Mouse (Mus musculus) activated CD4-positive, CD25-positive, alpha-beta regulatory T cell, adult 4 months (primary cell): Measurements from ENCODE around the gene Hist1h4f. TPM values are rescaled to one million over a fixed set of nuclear protein-coding genes. Genes with fewer than 3 reads are reported as not detected.

Source experiments
- ATAC-seq: one replicate; pipeline ENCODE4 v1.8.0; 2017
- polyA plus RNA-seq, 2 experiments: library from polyadenylated mRNA; unstranded; fragments of 100-300 nt; shearing (Covaris generic); gene quantifications; one replicate each; pipeline ENCODE4 v1.2.1; 2017

Hist1h4f gene
- polyA plus RNA-seq, 2 experiments from 2014 or later = 2.8 TPM; not detected in 1

DNA sequence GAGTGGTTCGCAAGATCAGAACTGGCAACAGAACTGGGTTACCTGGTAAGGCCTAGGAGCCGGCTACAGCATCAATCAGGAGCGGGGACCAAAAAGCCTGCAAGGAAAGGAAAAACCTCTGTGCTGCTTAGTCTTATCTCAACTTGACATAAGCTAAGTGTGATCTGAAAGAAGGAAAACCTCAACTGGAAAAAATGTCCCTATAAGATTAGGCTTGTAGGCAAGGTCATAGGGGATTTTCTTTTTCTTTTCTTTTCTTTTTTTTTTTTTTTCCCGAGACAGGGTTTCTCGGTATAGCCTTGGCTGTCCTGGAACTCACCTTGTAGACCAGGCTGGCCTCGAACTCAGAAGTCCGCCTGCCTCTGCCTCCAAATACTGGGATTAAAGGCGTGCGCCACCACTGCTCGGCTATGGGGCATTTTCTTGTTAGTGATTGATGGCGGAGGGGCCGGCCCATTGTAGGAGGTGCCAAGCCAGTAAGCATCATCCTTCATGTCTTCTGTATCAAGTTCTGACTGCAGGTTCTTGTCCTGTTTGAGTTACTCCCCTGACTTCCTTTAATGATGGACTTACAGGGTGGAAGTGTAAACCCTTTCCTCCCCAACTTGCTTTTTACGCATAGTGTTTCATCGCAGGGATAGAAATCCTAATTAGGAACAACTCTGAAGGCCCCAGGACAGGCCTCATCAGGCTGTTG is 44.5 kb downstream of the Hist1h4f start:
- ATAC-seq = no peak

DNA sequence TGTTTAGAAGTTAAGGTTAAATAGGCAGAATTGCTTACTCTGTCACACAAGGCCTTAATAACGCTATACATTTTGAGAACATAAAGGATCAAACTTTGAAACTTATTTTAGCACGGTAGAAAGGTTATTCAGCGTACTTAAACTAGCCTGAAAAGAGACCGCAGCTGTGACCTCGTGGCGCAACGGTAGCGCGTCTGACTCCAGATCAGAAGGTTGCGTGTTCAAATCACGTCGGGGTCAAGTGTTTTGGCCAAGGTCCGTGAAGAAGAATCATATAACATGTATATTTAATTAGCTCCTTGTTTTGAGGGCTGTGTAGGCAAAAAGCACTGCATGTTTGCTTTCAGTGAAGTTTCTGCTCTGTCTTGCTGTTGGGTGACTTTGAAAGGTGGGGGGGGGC is 45.1 kb downstream of the Hist1h4f start:
- ATAC-seq = no peak

DNA sequence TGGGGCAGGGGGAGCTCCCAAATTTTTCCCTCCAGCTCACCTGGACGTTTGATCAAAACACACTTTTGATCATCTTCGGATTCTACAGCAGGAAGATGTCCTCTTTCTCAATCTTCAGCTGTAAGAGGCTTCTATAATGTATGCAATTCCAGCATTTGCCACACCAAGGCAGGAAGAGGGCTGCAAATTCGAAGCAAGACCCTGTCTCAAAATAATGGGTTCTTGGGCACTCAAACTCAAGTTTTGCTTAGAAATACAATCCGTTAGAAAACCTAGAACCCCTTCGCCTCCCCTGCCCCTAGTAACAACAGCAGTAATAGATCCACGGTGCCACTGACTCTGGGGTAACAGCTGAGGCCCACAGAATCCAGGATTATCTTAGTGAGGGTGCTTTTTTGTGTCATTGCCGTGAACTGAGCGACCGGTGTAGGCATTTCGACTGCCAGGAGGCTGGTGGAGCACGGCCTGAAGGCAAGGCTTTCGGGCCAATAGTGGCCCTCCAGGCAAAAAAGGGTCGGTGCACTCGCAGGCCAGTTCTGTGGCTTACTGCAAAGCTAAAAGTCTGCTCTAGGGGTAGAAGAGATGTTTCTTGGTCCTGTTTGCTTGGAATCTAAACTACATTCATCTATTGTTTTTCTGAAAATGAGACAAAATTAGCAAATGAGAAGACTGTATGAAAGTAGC is 45.6 kb downstream of the Hist1h4f start:
- no peak for ATAC-seq

DNA sequence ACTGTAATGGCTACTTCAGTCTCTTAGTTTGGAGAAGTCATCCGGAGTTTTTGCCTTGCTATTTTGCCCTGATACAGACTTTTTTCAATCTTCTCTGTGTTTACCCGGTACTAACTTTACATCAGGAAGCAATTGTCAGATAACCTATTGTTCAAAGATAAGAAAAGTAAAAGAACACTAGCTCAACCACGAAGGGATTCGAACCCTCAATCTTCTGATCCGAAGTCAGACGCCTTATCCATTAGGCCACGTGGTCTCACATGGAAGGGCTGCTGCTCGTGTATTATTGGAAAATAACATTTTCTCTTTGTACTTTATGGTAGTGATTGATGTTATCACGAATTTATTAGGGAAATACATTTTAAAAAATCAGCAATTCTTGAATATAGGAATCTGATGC is 47.7 kb downstream of the Hist1h4f start:
- ATAC-seq = no peak

DNA sequence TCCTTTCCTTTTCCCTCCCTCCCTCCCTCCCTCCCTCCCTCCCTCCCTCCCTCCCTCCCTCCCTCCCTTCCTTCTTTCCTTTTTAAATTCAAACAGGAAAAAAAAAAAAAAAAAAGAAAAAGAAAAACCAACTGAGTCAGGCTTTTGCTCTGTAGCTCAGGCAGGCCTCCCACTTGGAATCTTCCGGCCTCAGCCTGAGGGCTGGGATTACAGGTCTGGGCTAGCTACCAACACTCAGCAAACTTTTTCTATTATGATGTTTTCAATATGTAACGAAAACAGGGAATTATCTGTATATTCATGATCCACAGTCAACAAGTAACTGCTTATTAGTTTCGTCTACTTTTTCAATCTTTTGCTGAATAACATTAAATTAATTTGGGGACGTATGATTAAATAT is 48.5 kb downstream of the Hist1h4f start:
- ATAC-seq = no peak

DNA sequence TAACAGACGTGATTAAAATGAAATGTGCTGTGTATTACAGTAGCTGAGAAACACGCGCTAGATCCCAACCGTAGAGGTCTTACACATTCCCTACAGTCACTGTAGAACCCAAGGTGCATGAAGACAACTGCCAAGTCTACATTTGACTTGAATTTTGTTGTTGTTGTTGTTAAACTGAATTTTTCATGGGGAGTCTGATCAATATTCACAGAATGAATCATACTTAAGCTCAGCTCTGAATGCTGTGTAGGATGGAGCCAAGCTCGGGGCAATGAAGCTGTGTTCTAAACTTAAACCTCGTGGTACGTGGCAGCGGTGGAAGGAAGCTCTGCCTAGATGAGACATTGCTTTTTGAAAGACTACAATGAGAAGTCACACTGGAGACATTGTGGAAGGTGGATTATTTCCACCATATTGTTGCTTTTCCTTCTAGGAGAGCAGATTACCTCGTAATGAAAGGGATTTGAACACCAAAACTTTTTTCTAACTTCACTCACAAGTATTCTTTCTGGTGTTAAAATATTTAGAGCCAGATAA is 49.3 kb downstream of the Hist1h4f start:
- no peak for ATAC-seq

DNA sequence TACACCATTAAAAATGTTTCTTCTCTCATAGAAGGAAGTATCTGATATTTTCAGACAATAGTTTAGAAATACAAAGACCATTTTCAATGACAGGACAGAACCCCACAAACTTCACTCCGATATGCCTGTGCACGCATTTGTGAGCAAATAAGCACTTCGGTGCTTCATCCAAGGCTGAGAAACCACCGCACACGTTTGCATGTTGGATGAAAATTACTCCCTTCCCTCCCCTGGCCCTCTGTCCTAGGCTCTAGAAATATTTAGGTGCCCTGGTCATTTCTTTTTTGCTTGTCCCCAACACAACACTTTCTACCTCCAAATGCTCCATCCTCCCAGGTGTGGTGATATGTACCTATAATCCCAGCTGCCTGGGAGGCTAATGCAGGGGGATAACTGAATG is 49.9 kb downstream of the Hist1h4f start:
- ATAC-seq = no peak

Other genes with a start within 250 kb of the Hist1h4f start
- 10 to 100 TPM; 29.2 to 34.1 TPM for gene Zfp322a, start 182.4 kb downstream of the Hist1h4f start, polyA plus RNA-seq
- 10 to 100 TPM; 10.4 to 11.1 TPM for gene Abt1, start 127.8 kb downstream of the Hist1h4f start, polyA plus RNA-seq
- not detected for gene Btn1a1, start 85.7 kb downstream of the Hist1h4f start, polyA plus RNA-seq
- not detected for gene Btn2a2, start 62.8 kb downstream of the Hist1h4f start, polyA plus RNA-seq
- 1 to 10 TPM; 2.7 to 3.2 TPM for gene Hist1h4h, start 20.6 kb downstream of the Hist1h4f start, polyA plus RNA-seq
- gene Hist1h2af, start 17.7 kb downstream of the Hist1h4f start, polyA plus RNA-seq = not detected
- gene Hist1h3g, start 16.2 kb downstream of the Hist1h4f start, polyA plus RNA-seq = 1 to 10 TPM in 1 of 2 experiments, not detected in 1; 1.1 TPM
- under 1 TPM in 1 of 2 experiments, not detected in 1; 0.38 TPM for gene Hist1h2bh, start 8.3 kb downstream of the Hist1h4f start, polyA plus RNA-seq
- gene Hist1h3f, start 7.6 kb downstream of the Hist1h4f start, polyA plus RNA-seq = 1 to 10 TPM in 1 of 2 experiments, not detected in 1; 1.1 TPM
- gene Hist1h1d, start 1.6 kb upstream of the Hist1h4f start, polyA plus RNA-seq = under 1 TPM; 0.31 to 0.79 TPM
- 1 to 10 TPM in 1 of 2 experiments, under 1 TPM in 1; 0.86 to 1.6 TPM for gene Hist1h3e, start 10.7 kb upstream of the Hist1h4f start, polyA plus RNA-seq
- gene Hist1h2ae, start 19.6 kb upstream of the Hist1h4f start, polyA plus RNA-seq = 10 to 100 TPM; 26.7 to 59.1 TPM
- gene Hist1h2bg, start 19.7 kb upstream of the Hist1h4f start, polyA plus RNA-seq = 1 to 10 TPM; 4.0 to 5.7 TPM
- gene Hist1h2bf, start 22.5 kb upstream of the Hist1h4f start, polyA plus RNA-seq = under 1 TPM in 1 of 2 experiments, not detected in 1; 0.83 TPM
- 1 to 10 TPM in 1 of 2 experiments, not detected in 1; 2.3 TPM for gene Hist1h2ad, start 22.7 kb upstream of the Hist1h4f start, polyA plus RNA-seq
- gene Hist1h3d, start 24.1 kb upstream of the Hist1h4f start, polyA plus RNA-seq = not detected
- gene Hist1h4d, start 29.9 kb upstream of the Hist1h4f start, polyA plus RNA-seq = 10 to 100 TPM; 36.8 to 39.3 TPM
- 1 to 10 TPM; 1.5 to 1.7 TPM for gene Hist1h2be, start 69.5 kb upstream of the Hist1h4f start, polyA plus RNA-seq
- gene Hist1h1e, start 70.9 kb upstream of the Hist1h4f start, polyA plus RNA-seq = 10 to 100 TPM; 11.9 to 13.5 TPM
- under 1 TPM in 1 of 2 experiments, not detected in 1; 0.28 TPM for gene Hist1h2ac, start 132.3 kb upstream of the Hist1h4f start, polyA plus RNA-seq
- 1 to 10 TPM in 1 of 2 experiments, under 1 TPM in 1; 0.85 to 5.4 TPM for gene Hist1h2bc, start 132.6 kb upstream of the Hist1h4f start, polyA plus RNA-seq
- not detected for gene Hist1h1t, start 144.2 kb upstream of the Hist1h4f start, polyA plus RNA-seq
- 1 to 10 TPM in 1 of 2 experiments, under 1 TPM in 1; 0.57 to 7.4 TPM for gene Hist1h4c, start 146.8 kb upstream of the Hist1h4f start, polyA plus RNA-seq
- under 1 TPM in 1 of 2 experiments, not detected in 1; 0.80 TPM for gene Hfe, start 159.2 kb upstream of the Hist1h4f start, polyA plus RNA-seq
- gene Hist1h1c, start 187.2 kb upstream of the Hist1h4f start, polyA plus RNA-seq = 10 to 100 TPM in 1 of 2 experiments, 1 to 10 TPM in 1; 5.3 to 15.2 TPM
- gene Hist1h3c, start 194.0 kb upstream of the Hist1h4f start, polyA plus RNA-seq = 1 to 10 TPM in 1 of 2 experiments, not detected in 1; 2.4 TPM
- under 1 TPM in 1 of 2 experiments, not detected in 1; 0.73 TPM for gene Hist1h2bb, start 195.1 kb upstream of the Hist1h4f start, polyA plus RNA-seq
- 1 to 10 TPM; 9.5 to 10.0 TPM for gene Hist1h2ab, start 199.5 kb upstream of the Hist1h4f start, polyA plus RNA-seq
- gene Hist1h3b, start 200.6 kb upstream of the Hist1h4f start, polyA plus RNA-seq = not detected
- 1 to 10 TPM in 1 of 2 experiments, not detected in 1; 2.8 TPM for gene Hist1h4b, start 205.4 kb upstream of the Hist1h4f start, polyA plus RNA-seq
- gene Hist1h4a, start 209.6 kb upstream of the Hist1h4f start, polyA plus RNA-seq = 1 to 10 TPM in 1 of 2 experiments, not detected in 1; 3.1 TPM
- 1 to 10 TPM in 1 of 2 experiments, under 1 TPM in 1; 0.73 to 1.7 TPM for gene Hist1h3a, start 210.7 kb upstream of the Hist1h4f start, polyA plus RNA-seq
- gene Hist1h1a, start 212.0 kb upstream of the Hist1h4f start, polyA plus RNA-seq = 1 to 10 TPM; 5.1 to 7.8 TPM
- not detected for gene Trim38, start 218.3 kb upstream of the Hist1h4f start, polyA plus RNA-seq